ENCODE assay signal across 10 mouse cellular contexts in the genomic region with DNA sequence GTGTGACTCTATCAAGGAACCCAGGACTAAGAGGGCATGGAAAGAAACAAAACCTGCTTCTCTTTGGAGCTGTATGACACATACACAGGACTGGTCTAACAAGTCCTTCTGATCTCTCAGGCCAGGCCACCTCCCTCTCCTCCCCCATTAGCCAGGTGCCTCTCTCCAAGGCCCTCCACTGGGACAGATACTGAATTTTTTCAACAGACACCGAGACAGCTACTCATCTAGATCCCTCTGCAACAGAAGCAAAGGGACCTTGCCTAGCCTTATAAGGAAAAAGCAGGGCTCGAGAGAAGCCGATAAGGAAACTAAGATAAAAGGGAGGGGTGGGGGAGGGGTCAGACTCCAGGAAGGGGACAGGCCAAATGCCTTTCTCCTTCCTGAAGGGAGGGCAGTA. TPM values are rescaled to one million over a fixed set of nuclear protein-coding genes. Genes with fewer than 3 reads are reported as not detected.
DNase-seq lines count a peak whose midpoint lies in the region; ATAC-seq and TF ChIP-seq lines count a peak whose summit lies in the region.
"Had no signal": no experiment of that assay in that cellular context is flagged by ENCODE, and none has a peak within 500 bp of the region (broad histone marks: within the 10 kb centered on the region; RNA-seq: fewer than 3 reads in every experiment).

No protein-coding gene starts in this region.

- peak; percentile 23 for ATAC-seq in activated CD4-positive, CD25-positive, alpha-beta regulatory T cell, adult 4 months
- ATAC-seq in hindbrain, embryonic 15.5 days (ENCODE audit: low FRiP score, low read depth): no peak
- ATAC-seq in lung, postnatal 0 days: peak; percentile 48

- 13% methylated on average over 3 of the region's 3 CpGs for WGBS in hindbrain, embryonic 15.5 days
- 3% methylated on average over 3 of the region's 3 CpGs for WGBS in lung, postnatal 0 days

- H3K27me3 ChIP-seq in hindbrain, embryonic 15.5 days: no peaks in the 10 kb centered on the region
- no peaks in the 10 kb centered on the region for H3K27me3 ChIP-seq in lung, postnatal 0 days (replicated peaks; ENCODE audit: insufficient read depth, low read length)
- H3K27me3 ChIP-seq: neural tube, embryonic 12.5 days had no signal

- no peak for TF ChIP-seq CTCF in left cerebral cortex, adult 2 months (IDR thresholded peaks at IDR 0.05)
- TF ChIP-seq CTCF in lung, postnatal 0 days (IDR thresholded peaks at IDR 0.05): no peak

- no peak overlapping the region for H3K9ac ChIP-seq in hindbrain, embryonic 15.5 days
- no peak overlapping the region for H3K9ac ChIP-seq in lung, postnatal 0 days (replicated peaks; ENCODE audit: low read depth)
- H3K9ac ChIP-seq: neural tube, embryonic 12.5 days had no signal

- DNase-seq in left cerebral cortex, adult 2 months (ENCODE audit: extremely low spot score in 1 of 2, low spot score in 2 of 2): no peak
- DNase-seq in left cerebral cortex, adult 18-20 months (ENCODE audit: low spot score in 2 of 2): no peak
- peak; percentile 88 for DNase-seq in lung, postnatal 0 days (ENCODE audit: low spot score)
- DNase-seq in frontal cortex, postnatal 36 days (ENCODE audit: low spot score in 2 of 2): no peak
- no peak for DNase-seq in layer of hippocampus, adult 8-10 months (ENCODE audit: low spot score in 2 of 2)
- DNase-seq in left cerebral cortex, postnatal 4 days: no peak

- H3K4me1 ChIP-seq in hindbrain, embryonic 15.5 days (replicated peaks): peaks cover 45% of the 10 kb centered on the region
- peaks cover 53% of the 10 kb centered on the region for H3K4me1 ChIP-seq in lung, postnatal 0 days (ENCODE audit: insufficient read depth, low read depth, low read length)

- H3K4me2 ChIP-seq in hindbrain, embryonic 15.5 days: no peak overlapping the region
- peak overlapping the region; percentile 46 for H3K4me2 ChIP-seq in lung, postnatal 0 days (replicated peaks; ENCODE audit: low read depth, low read length)
- H3K4me2 ChIP-seq: neural tube, embryonic 12.5 days had no signal

- peak; percentile 68 for TF ChIP-seq EP300 in lung, postnatal 0 days (IDR thresholded peaks at IDR 0.05)

- H3K9me3 ChIP-seq in hindbrain, embryonic 15.5 days: no peaks in the 10 kb centered on the region
- H3K9me3 ChIP-seq in lung, postnatal 0 days (ENCODE audit: low read length): no peaks in the 10 kb centered on the region
- H3K9me3 ChIP-seq: neural tube, embryonic 12.5 days had no signal

- peak overlapping the region; percentile 54; the same call in 1 of the 2 replicates for H3K27ac ChIP-seq in left cerebral cortex, adult 2 months
- 0 out of 2 replicates have a peak overlapping the region, but pooled peaks have one; percentile 7 for H3K27ac ChIP-seq in hindbrain, embryonic 15.5 days (replicated peaks)
- peak overlapping the region; percentile 88 for H3K27ac ChIP-seq in lung, postnatal 0 days (ENCODE audit: low read length)
- H3K27ac ChIP-seq: neural tube, embryonic 12.5 days had no signal

- H3K36me3 ChIP-seq in hindbrain, embryonic 15.5 days: no peaks in the 10 kb centered on the region
- H3K36me3 ChIP-seq in lung, postnatal 0 days (ENCODE audit: insufficient read depth, low read length): no peaks in the 10 kb centered on the region
- H3K36me3 ChIP-seq: neural tube, embryonic 12.5 days had no signal

- no peak overlapping the region for H3K4me3 ChIP-seq in left cerebral cortex, adult 2 months
- no peak overlapping the region for H3K4me3 ChIP-seq in hindbrain, embryonic 15.5 days
- no peak overlapping the region; the same call in 1 of the 2 replicates for H3K4me3 ChIP-seq in lung, postnatal 0 days (ENCODE audit: low read depth, low read length)
- H3K4me3 ChIP-seq: neural tube, embryonic 12.5 days had no signal

- intact Hi-C loops in left cerebral cortex, adult 2 months (cut with DNase I): no loop called here
- intact Hi-C loops in left cerebral cortex, postnatal 4 days (cut with DNase I): no loop called here

RNA-seq across cellular contexts. Expression of gene Ctnnd1, which starts 17.6 kb away (rescaled TPM):
- total RNA-seq in left cerebral cortex, adult 2 months (2021): 10 to 100 TPM; 65.1 to 70.2 TPM
- total RNA-seq in left cerebral cortex, adult 18-20 months (2021): 10 to 100 TPM; 59.5 to 62.9 TPM
- under 1 TPM; 0.29 to 0.67 TPM for polyA plus RNA-seq in activated CD4-positive, CD25-positive, alpha-beta regulatory T cell, adult 4 months (2017; shearing (Covaris generic))
- polyA plus RNA-seq in hindbrain, embryonic 15.5 days (2015; fragmentation: Nextera tagmentation; extraction: Ambion mirVana): 32.6 and 32.7 TPM in 2 replicates
- polyA plus RNA-seq in lung, postnatal 0 days (2015; fragmentation: Nextera tagmentation; extraction: Ambion mirVana): 38.2 and 42.9 TPM in 2 replicates
- 10 to 100 TPM; 51.9 to 56.8 (median 53.1) TPM for total RNA-seq in layer of hippocampus, adult 8-10 months (2022)
- 10 to 100 TPM; 70.4 to 88.0 TPM for total RNA-seq in left cerebral cortex, postnatal 4 days (2021)

RNA-seq across cellular contexts. Expression of gene Btbd18, which starts 25.9 kb away (rescaled TPM):
- not detected for total RNA-seq in left cerebral cortex, adult 2 months (2021)
- total RNA-seq in left cerebral cortex, adult 18-20 months (2021): not detected
- polyA plus RNA-seq in activated CD4-positive, CD25-positive, alpha-beta regulatory T cell, adult 4 months (2017; shearing (Covaris generic)): under 1 TPM; 0.15 to 0.53 TPM
- polyA plus RNA-seq in hindbrain, embryonic 15.5 days (2015; fragmentation: Nextera tagmentation; extraction: Ambion mirVana): 0.10 and 0.35 TPM in 2 replicates
- polyA plus RNA-seq in lung, postnatal 0 days (2015; fragmentation: Nextera tagmentation; extraction: Ambion mirVana): 0.06 and 0.07 TPM in 2 replicates
- not detected for total RNA-seq in layer of hippocampus, adult 8-10 months (2022)
- total RNA-seq in left cerebral cortex, postnatal 4 days (2021): not detected
- polyA plus RNA-seq: brain, embryonic 14.5 days had no signal

RNA-seq across cellular contexts. Expression of gene Selenoh, which starts 37.6 kb away (rescaled TPM):
- total RNA-seq in left cerebral cortex, adult 2 months (2021): 10 to 100 TPM; 27.4 to 33.3 TPM
- 10 to 100 TPM; 28.9 to 37.9 TPM for total RNA-seq in left cerebral cortex, adult 18-20 months (2021)
- polyA plus RNA-seq in activated CD4-positive, CD25-positive, alpha-beta regulatory T cell, adult 4 months (2017; shearing (Covaris generic)): 100 to 1,000 TPM; 152 to 184 TPM
- 195 and 212 TPM in 2 replicates for polyA plus RNA-seq in hindbrain, embryonic 15.5 days (2015; fragmentation: Nextera tagmentation; extraction: Ambion mirVana)
- polyA plus RNA-seq in lung, postnatal 0 days (2015; fragmentation: Nextera tagmentation; extraction: Ambion mirVana): 94.3 and 102 TPM in 2 replicates
- 10 to 100 TPM; 24.1 to 33.6 (median 28.4) TPM for total RNA-seq in layer of hippocampus, adult 8-10 months (2022)
- 100 to 1,000 TPM in 1 of 2 experiments, 10 to 100 TPM in 1; 96.5 to 104 TPM for total RNA-seq in left cerebral cortex, postnatal 4 days (2021)

RNA-seq across cellular contexts. Expression of gene Gm28635, which starts 44.8 kb away (rescaled TPM):
- 1 to 10 TPM; 7.6 to 9.6 TPM for total RNA-seq in left cerebral cortex, adult 2 months (2021)
- 1 to 10 TPM; 5.8 to 6.1 TPM for total RNA-seq in left cerebral cortex, adult 18-20 months (2021)
- polyA plus RNA-seq in activated CD4-positive, CD25-positive, alpha-beta regulatory T cell, adult 4 months (2017; shearing (Covaris generic)): not detected
- polyA plus RNA-seq in hindbrain, embryonic 15.5 days (2015; fragmentation: Nextera tagmentation; extraction: Ambion mirVana): not detected in 2 replicates
- polyA plus RNA-seq in lung, postnatal 0 days (2015; fragmentation: Nextera tagmentation; extraction: Ambion mirVana): not detected in 2 replicates
- total RNA-seq in layer of hippocampus, adult 8-10 months (2022): 1 to 10 TPM in 3 of 4 experiments, not detected in 1; 1.5 to 5.7 (median 1.8) TPM
- total RNA-seq in left cerebral cortex, postnatal 4 days (2021): 10 to 100 TPM; 11.7 to 13.7 TPM
- polyA plus RNA-seq: neural tube, embryonic 12.5 days had no signal

RNA-seq across cellular contexts. Expression of gene Med19, which starts 45.2 kb away (rescaled TPM):
- total RNA-seq in left cerebral cortex, adult 2 months (2021): 10 to 100 TPM; 30.7 to 30.9 TPM
- 10 to 100 TPM; 31.4 to 33.8 TPM for total RNA-seq in left cerebral cortex, adult 18-20 months (2021)
- polyA plus RNA-seq in activated CD4-positive, CD25-positive, alpha-beta regulatory T cell, adult 4 months (2017; shearing (Covaris generic)): 10 to 100 TPM; 16.9 to 17.8 TPM
- polyA plus RNA-seq in hindbrain, embryonic 15.5 days (2015; fragmentation: Nextera tagmentation; extraction: Ambion mirVana): 53.4 and 53.6 TPM in 2 replicates
- 21.0 and 22.6 TPM in 2 replicates for polyA plus RNA-seq in lung, postnatal 0 days (2015; fragmentation: Nextera tagmentation; extraction: Ambion mirVana)
- 10 to 100 TPM; 29.0 to 33.4 (median 31.7) TPM for total RNA-seq in layer of hippocampus, adult 8-10 months (2022)
- 10 to 100 TPM; 42.5 to 45.3 TPM for total RNA-seq in left cerebral cortex, postnatal 4 days (2021)

Comparison
In these comparisons a context has a peak if more than half of its experiments do, and no peak if none do; other contexts are left out.
1. H3K27ac ChIP-seq: peak in every context shown above with its lines; median percentile 88 in lung, postnatal 0 days; 54 in left cerebral cortex, adult 2 months; 7 in hindbrain, embryonic 15.5 days.